Mouse (Mus musculus) kidney, adult 2 months (tissue): Measurements from ENCODE around the gene Dio1.

Experiments used
- CTCF ChIP-seq: fragments of 200-500 bp; conservative IDR thresholded peaks from 2 replicates; pipeline ENCODE4 v1.5.1; 2011; ENCODE audit warnings: low read depth, mild to moderate bottlenecking, control low read depth, low read length, moderate library complexity, mixed read lengths; ENCODE audit not compliant: insufficient read depth, insufficient read length
- POLR2A ChIP-seq: fragments of 200-500 bp; IDR thresholded peaks from one replicate; pipeline ENCODE4 v1.6.1; 2011; ENCODE audit warnings: low read depth, low read length, control low read depth

DNA sequence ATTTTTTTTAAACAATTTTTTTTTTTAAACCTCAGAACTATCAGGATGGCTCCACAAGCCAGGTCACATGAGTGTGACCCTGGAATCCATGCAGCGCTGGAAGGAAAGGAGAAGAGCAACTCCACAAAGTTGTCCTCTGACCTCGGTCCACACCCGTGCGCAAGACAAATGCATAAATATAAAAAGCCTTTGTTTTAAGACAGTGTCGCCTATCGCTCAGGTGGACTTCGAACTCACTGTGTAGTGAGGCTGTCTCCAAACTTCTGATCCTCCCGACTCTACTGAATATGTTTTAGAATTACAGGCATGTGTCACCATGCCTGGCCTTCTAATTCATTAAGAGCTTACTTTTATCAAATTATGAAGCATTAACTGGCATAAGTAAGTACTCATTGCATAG lies 21.6 kb upstream of the Dio1 start:
- TF ChIP-seq CTCF (no peak), POLR2A (no peak)
